22 mouse cellular contexts compared by ENCODE assay signal in the genomic region with DNA sequence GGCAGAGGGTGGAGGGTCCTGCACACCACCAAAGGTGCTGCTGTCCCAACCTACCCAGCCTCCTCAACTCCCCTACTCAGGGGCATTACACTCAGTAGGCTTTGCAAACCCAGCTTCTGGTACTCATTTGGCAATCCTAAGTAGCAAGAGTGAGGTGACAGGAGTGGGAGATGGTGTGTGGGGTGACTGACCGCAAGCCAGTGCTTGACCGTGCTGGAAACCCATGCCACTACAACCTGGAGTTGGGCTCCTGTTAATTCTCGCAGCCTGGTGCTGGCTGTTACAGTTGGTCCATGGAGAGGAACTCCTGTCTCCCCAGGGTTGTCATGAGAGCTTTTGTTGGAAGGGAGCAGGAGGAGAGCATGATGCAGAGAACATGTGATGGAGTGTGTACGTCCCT. TPM values are rescaled to one million over a fixed set of nuclear protein-coding genes. Genes with fewer than 3 reads are reported as not detected.
"Had no signal": no experiment of that assay in that cellular context is flagged by ENCODE, and none has a peak within 500 bp of the region (broad histone marks: within the 10 kb centered on the region; RNA-seq: fewer than 3 reads in every experiment).

No protein-coding gene starts in this region.

- H3K4me2 ChIP-seq: lung, embryonic 14.5 days; midbrain, embryonic 11.5 days; midbrain, embryonic 13.5 days; midbrain, embryonic 15.5 days; stomach, embryonic 15.5 days had no signal

- H3K4me3 ChIP-seq: midbrain, embryonic 13.5 days; midbrain, embryonic 15.5 days; neural tube, embryonic 12.5 days; stomach, embryonic 15.5 days had no signal

- H3K9me3 ChIP-seq: megakaryocyte, embryonic 14.5 days; midbrain, embryonic 13.5 days; midbrain, embryonic 15.5 days; neural tube, embryonic 12.5 days; stomach, embryonic 15.5 days had no signal

- H3K9ac ChIP-seq: lung, embryonic 14.5 days; midbrain, embryonic 15.5 days; stomach, embryonic 15.5 days had no signal

- DNase-seq: lung, adult 18-20 months; lung, embryonic 14.5 days; lung, postnatal 10 days; lung, postnatal 4 days; right cerebral cortex, postnatal 14 days; thymus, adult 2 months; thymus, postnatal 25 days; thymus, postnatal 4 days had no signal

- H3K27ac ChIP-seq: midbrain, embryonic 13.5 days; midbrain, embryonic 15.5 days; neural tube, embryonic 12.5 days; stomach, embryonic 15.5 days; stomach, postnatal 0 days had no signal

- ATAC-seq: midbrain, embryonic 13.5 days; midbrain, embryonic 15.5 days had no signal

RNA-seq across cellular contexts. Expression of a gene that starts 2.3 kb away (rescaled TPM):
- total RNA-seq: midbrain, postnatal 0 days; monocyte, adult 5-6 weeks; neutrophil, adult 5-6 weeks had no signal
- polyA plus RNA-seq: lung, embryonic 14.5 days; lung, embryonic 16.5 days; midbrain, embryonic 13.5 days; midbrain, embryonic 15.5 days; midbrain, postnatal 0 days; neural tube, embryonic 12.5 days; neural tube, embryonic 14.5 days; testis, adult 2 months; urinary bladder, adult 2 months had no signal

RNA-seq across cellular contexts. Expression of a gene that starts 30.3 kb away (rescaled TPM):
- total RNA-seq: midbrain, postnatal 0 days; monocyte, adult 5-6 weeks; neutrophil, adult 5-6 weeks had no signal
- polyA plus RNA-seq: lung, embryonic 14.5 days; lung, embryonic 16.5 days; midbrain, embryonic 11.5 days; midbrain, postnatal 0 days; neural tube, embryonic 12.5 days; neural tube, embryonic 14.5 days had no signal

RNA-seq across cellular contexts. Expression of a gene that starts 35.3 kb away (rescaled TPM):
- total RNA-seq: midbrain, postnatal 0 days; monocyte, adult 5-6 weeks; neutrophil, adult 5-6 weeks had no signal
- polyA plus RNA-seq: lung, embryonic 14.5 days; lung, embryonic 16.5 days; midbrain, embryonic 11.5 days; midbrain, embryonic 13.5 days; midbrain, embryonic 15.5 days; midbrain, postnatal 0 days; neural tube, embryonic 12.5 days; neural tube, embryonic 14.5 days; testis, adult 2 months had no signal
